Mouse (Mus musculus) hindbrain, embryonic 15.5 days (tissue): Measurements from ENCODE around the gene Mprip. TPM values are rescaled to one million over a fixed set of nuclear protein-coding genes. Genes with fewer than 3 reads are reported as not detected.
"Not testable (repeated sequence)": the region's sequence is repeated elsewhere in the genome, so short reads cannot be mapped to it uniquely, and the experiment has no call there.

Experiments used
- ATAC-seq: fragments of 200-750 bp; cut with Nextera tagmentation; 2 replicates; pipeline ENCODE4 v1.8.0; 2017; ENCODE audit warnings: low read depth, moderate number of reproducible peaks, moderate TSS enrichment; ENCODE audit not compliant: low FRiP score
- H3K27ac ChIP-seq: fragments of 300-500 bp; sonication (generic); replicated peaks from 2 replicates; pipeline ENCODE4 v1.5.1; 2015; ENCODE audit warnings: mild to moderate bottlenecking, inconsistent platforms
- H3K27me3 ChIP-seq: fragments of 300-500 bp; sonication (generic); 2 replicates; pipeline ENCODE4 v1.6.1; 2015; ENCODE audit warnings: control low read depth, inconsistent platforms
- H3K36me3 ChIP-seq: fragments of 300-500 bp; sonication (generic); 2 replicates; pipeline ENCODE4 v1.6.1; 2015; ENCODE audit warnings: control low read depth, inconsistent platforms
- H3K4me1 ChIP-seq: fragments of 300-500 bp; sonication (generic); replicated peaks from 2 replicates; pipeline ENCODE4 v1.6.1; 2015; ENCODE audit warnings: control low read depth, inconsistent platforms
- H3K4me2 ChIP-seq: fragments of 300-500 bp; sonication (generic); 2 replicates; pipeline ENCODE4 v1.6.1; 2015; ENCODE audit warnings: moderate library complexity, mild to moderate bottlenecking, inconsistent platforms
- H3K4me3 ChIP-seq: fragments of 300-500 bp; sonication (generic); 2 replicates; pipeline ENCODE4 v1.5.1; 2015; ENCODE audit warnings: mild to moderate bottlenecking, inconsistent platforms
- H3K9ac ChIP-seq: fragments of 300-500 bp; sonication (generic); 2 replicates; pipeline ENCODE4 v1.6.1; 2015; ENCODE audit warnings: inconsistent platforms
- H3K9me3 ChIP-seq: fragments of 300-500 bp; sonication (generic); 2 replicates; pipeline ENCODE4 v1.6.1; 2016; ENCODE audit warnings: control low read depth, inconsistent platforms
- whole genome bisulfite sequencing: fragments of 180-500 bp; shearing (Covaris S2); methylation state at CpG from one replicate; pipeline ENCODE4 v1.1.7; 2015; 5-methylcytosine and 5-hydroxymethylcytosine counted together
- polyA plus RNA-seq: library from polyadenylated mRNA; unstranded; fragments of >200 nt; fragmentation: Nextera tagmentation; extraction: Ambion mirVana; gene quantifications from 2 replicates; pipeline ENCODE4 v1.2.1, GENCODE M21; 2015

The Mprip gene
- polyA plus RNA-seq, 1 experiment from 2014 or later = 80.4 TPM

- Histone ChIP-seq H3K36me3 (no peaks in the 10 kb centered on the region), H3K27ac (peak overlapping the region; percentile 93), H3K27me3 (no peaks in the 10 kb centered on the region), H3K9me3 (no peaks in the 10 kb centered on the region), H3K4me3 (peak overlapping the region; percentile 77), H3K4me2 (peak overlapping the region; percentile 71), H3K9ac (peak overlapping the region; percentile 61), H3K4me1 (peaks cover 45% of the 10 kb centered on the region)
- WGBS = 1% methylated on average over 28 of the region's 28 CpGs
- no peak for ATAC-seq
Observed at GRCm38 (mm10) chr11:59661601-59662248, 620 bp downstream of the Mprip start.

DNA sequence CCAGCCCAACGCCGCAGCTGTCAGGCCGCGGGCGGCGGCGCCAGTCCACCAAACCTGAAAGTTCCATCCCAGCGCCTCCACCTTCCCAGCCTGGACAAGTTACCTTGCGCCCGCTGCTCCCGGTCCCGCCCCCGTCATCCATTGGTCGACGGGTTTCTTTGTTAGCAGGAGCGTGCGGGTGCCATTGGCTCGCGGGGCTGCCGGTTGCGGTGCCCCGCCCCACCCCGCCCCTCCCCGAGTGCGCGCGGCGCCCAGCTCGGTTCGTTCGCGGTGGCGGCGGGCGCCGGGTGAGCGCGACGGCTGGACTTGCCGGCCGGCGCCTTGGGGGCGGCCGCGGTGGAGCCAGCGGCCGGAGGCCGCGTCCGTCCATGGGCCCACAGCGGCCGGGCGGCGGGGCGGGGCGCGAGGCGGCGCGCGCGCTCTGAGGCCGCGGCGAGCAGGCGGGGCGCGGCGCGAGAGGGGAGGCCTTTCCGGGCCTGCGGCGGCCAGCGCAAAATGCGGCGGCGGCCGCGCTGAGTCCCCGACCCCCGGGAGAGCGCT lies 1.2 kb downstream of the Mprip start:
- peak; percentile 99 for ATAC-seq
- Histone ChIP-seq H3K36me3 (no peaks in the 10 kb centered on the region), H3K4me1 (peaks cover 50% of the 10 kb centered on the region), H3K9ac (peak overlapping the region; percentile 78), H3K27ac (peak overlapping the region; percentile 93), H3K4me3 (peak overlapping the region; percentile 77), H3K27me3 (no peaks in the 10 kb centered on the region), H3K9me3 (no peaks in the 10 kb centered on the region), H3K4me2 (peak overlapping the region; percentile 89)
- WGBS = 1% methylated on average over 46 of the region's 82 CpGs

GRCm38 (mm10) chr11:59662877-59663775 lies 2.0 kb downstream of the Mprip start:
- Histone ChIP-seq H3K27ac (peak overlapping the region; percentile 93), H3K9ac (peak overlapping the region; percentile 78), H3K4me1 (peaks cover 57% of the 10 kb centered on the region), H3K36me3 (no peaks in the 10 kb centered on the region), H3K4me2 (peak overlapping the region; percentile 89), H3K4me3 (peak overlapping the region; percentile 77), H3K27me3 (no peaks in the 10 kb centered on the region), H3K9me3 (no peaks in the 10 kb centered on the region)
- peak; percentile 14; the same call in 1 of the 2 replicates for ATAC-seq
- 4% methylated on average over 30 of the region's 30 CpGs for WGBS

- no peaks in the 10 kb centered on the region for H3K27me3 ChIP-seq
- peak overlapping the region; percentile 89 for H3K4me2 ChIP-seq
- H3K4me1 ChIP-seq = peaks cover 60% of the 10 kb centered on the region
- 25% methylated on average over 3 of the region's 3 CpGs for WGBS
- peak overlapping the region; percentile 77 for H3K4me3 ChIP-seq
- no peaks in the 10 kb centered on the region for H3K36me3 ChIP-seq
- H3K9me3 ChIP-seq = no peaks in the 10 kb centered on the region
- peak overlapping the region; percentile 93; the same call in 1 of the 2 replicates for H3K27ac ChIP-seq
- ATAC-seq = no peak
- H3K9ac ChIP-seq = peak overlapping the region; percentile 78
Observed at GRCm38 (mm10) chr11:59663776-59664320, 2.7 kb downstream of the Mprip start.

- WGBS = 35% methylated on average over 3 of the region's 3 CpGs
Observed at GRCm38 (mm10) chr11:59664818-59665217, 3.7 kb downstream of the Mprip start.

GRCm38 (mm10) chr11:59671049-59671693 lies 10.1 kb downstream of the Mprip start:
- no peak overlapping the region for H3K9ac ChIP-seq
- no peak overlapping the region for H3K4me3 ChIP-seq
- 81% methylated on average over 4 of the region's 4 CpGs for WGBS
- no peaks in the 10 kb centered on the region for H3K27me3 ChIP-seq
- no peaks in the 10 kb centered on the region for H3K9me3 ChIP-seq
- H3K4me2 ChIP-seq = no peak overlapping the region
- peaks cover 34% of the 10 kb centered on the region for H3K4me1 ChIP-seq
- no peaks in the 10 kb centered on the region for H3K36me3 ChIP-seq
- no peak overlapping the region for H3K27ac ChIP-seq
- no peak for ATAC-seq

More at GRCm38 (mm10) chr11:59664818-59665217, 3.7 kb downstream of the Mprip start:
- ATAC-seq = peak; percentile 9; the same call in 1 of the 2 replicates
- Histone ChIP-seq H3K4me3 (peak overlapping the region; percentile 77; the same call in 1 of the 2 replicates), H3K9me3 (no peaks in the 10 kb centered on the region), H3K36me3 (no peaks in the 10 kb centered on the region), H3K4me2 (peak overlapping the region; percentile 89), H3K27me3 (no peaks in the 10 kb centered on the region), H3K27ac (peak overlapping the region; percentile 64), H3K9ac (peak overlapping the region; percentile 25; the same call in 1 of the 2 replicates), H3K4me1 (peaks cover 60% of the 10 kb centered on the region)

DNA sequence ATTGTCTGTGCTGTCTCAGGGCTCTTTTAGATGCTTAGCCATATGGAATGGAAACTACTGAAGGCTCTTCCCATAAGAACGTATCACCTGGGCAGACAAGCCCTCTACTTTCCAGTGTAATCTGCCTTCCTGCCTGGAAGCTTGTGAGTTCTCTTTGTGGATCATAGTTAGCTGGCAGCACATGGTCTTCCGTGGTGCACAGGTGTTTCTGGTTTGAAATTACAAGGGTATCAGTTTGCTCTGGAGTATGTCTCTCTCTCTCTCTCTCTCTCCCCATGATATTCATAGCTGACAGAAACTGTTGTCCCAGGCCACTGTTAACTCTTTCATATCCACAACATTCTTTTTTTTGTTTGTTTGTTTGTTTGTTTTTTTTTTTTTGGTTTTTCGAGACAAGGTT lies 12.9 kb downstream of the Mprip start:
- no peaks in the 10 kb centered on the region for H3K9me3 ChIP-seq
- no peak overlapping the region for H3K4me2 ChIP-seq
- no peak overlapping the region for H3K9ac ChIP-seq
- H3K4me3 ChIP-seq = no peak overlapping the region
- no peaks in the 10 kb centered on the region for H3K27me3 ChIP-seq
- H3K36me3 ChIP-seq = no peaks in the 10 kb centered on the region
- H3K27ac ChIP-seq = no peak overlapping the region
- WGBS = 87% methylated on average over 3 of the region's 3 CpGs
- ATAC-seq = no peak
- peaks cover 14% of the 10 kb centered on the region for H3K4me1 ChIP-seq

DNA sequence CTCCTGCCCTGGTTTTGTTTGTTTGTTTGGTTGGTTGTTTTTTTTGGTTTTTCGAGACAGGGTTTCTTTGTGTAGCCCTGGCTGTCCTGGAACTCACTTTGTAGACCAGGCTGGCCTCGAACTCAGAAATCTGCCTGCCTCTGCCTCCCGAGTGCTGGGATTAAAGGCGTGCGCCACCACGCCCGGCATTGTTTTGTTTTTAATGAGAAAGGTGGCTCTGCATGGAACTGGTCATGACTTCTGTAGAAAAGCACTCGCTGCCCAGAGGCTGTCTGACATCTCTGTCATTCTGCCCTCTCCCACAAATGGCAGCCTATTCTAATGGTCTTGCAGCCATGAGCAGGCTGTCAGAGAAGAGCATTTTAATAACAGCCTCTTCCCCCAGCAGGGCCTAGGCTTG lies 13.6 kb downstream of the Mprip start:
- H3K27ac ChIP-seq, H3K36me3 ChIP-seq, H3K4me2 ChIP-seq, ATAC-seq, H3K9ac ChIP-seq, H3K4me3 ChIP-seq, H3K27me3 ChIP-seq, H3K9me3 ChIP-seq: not testable (repeated sequence)
- WGBS = 95% methylated on average over 8 of the region's 8 CpGs
- peaks cover 14% of the 10 kb centered on the region for H3K4me1 ChIP-seq

DNA sequence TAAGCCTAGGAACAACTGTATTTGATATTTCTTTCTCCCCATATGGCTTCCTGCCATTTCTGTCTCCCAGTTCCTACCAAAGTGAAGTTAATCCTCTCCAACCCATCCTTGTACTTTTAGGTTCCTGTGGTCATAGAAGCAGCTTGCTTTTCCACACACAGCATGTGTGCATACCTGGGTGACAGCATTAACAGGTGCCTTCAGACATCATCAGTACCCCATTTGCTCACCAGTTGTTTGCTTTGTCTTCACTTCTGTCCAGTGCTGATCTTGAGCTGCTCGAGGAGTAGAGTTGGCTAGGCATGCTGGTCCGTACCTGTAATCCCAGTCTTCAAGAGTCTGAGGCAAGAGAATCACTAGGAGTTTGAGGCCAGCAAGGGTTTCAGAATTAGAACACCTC lies 16.7 kb downstream of the Mprip start:
- no peaks in the 10 kb centered on the region for H3K4me1 ChIP-seq
- ATAC-seq = no peak
- H3K9ac ChIP-seq = no peak overlapping the region
- 93% methylated on average over 2 of the region's 2 CpGs for WGBS
- no peaks in the 10 kb centered on the region for H3K27me3 ChIP-seq
- H3K9me3 ChIP-seq = no peaks in the 10 kb centered on the region
- no peaks in the 10 kb centered on the region for H3K36me3 ChIP-seq
- no peak overlapping the region for H3K4me3 ChIP-seq
- no peak overlapping the region for H3K4me2 ChIP-seq
- no peak overlapping the region for H3K27ac ChIP-seq

GRCm38 (mm10) chr11:59678693-59679092 lies 17.6 kb downstream of the Mprip start:
- 98% methylated on average over 2 of the region's 2 CpGs for WGBS
- no peak overlapping the region for H3K4me3 ChIP-seq
- no peaks in the 10 kb centered on the region for H3K9me3 ChIP-seq
- no peaks in the 10 kb centered on the region for H3K4me1 ChIP-seq
- H3K27ac ChIP-seq = no peak overlapping the region
- no peak overlapping the region for H3K9ac ChIP-seq
- ATAC-seq = no peak
- no peaks in the 10 kb centered on the region for H3K27me3 ChIP-seq
- H3K36me3 ChIP-seq = no peaks in the 10 kb centered on the region
- no peak overlapping the region for H3K4me2 ChIP-seq

DNA sequence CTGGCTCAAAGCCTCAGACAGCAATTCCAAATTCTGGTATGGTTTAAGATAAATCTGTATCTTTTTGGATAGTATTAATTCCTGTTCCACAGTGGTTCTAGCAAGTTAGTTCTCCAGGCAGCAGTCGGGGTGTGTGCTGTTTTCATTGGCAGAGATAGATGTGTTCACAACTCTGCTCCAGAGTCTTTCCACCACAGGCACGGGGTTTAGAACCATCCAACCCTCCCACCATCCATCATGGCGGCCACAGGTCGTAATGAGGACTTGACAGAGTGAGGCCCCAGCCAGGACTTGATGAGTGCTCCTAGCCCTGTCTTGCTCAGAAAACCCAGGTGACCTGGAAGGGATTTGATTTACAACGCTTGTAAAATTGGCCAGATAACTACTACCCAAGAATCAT lies 19.0 kb downstream of the Mprip start:
- 90% methylated on average over 5 of the region's 5 CpGs for WGBS
- Histone ChIP-seq H3K4me1 (no peaks in the 10 kb centered on the region), H3K4me2 (no peak overlapping the region), H3K27me3 (no peaks in the 10 kb centered on the region), H3K9me3 (no peaks in the 10 kb centered on the region), H3K9ac (no peak overlapping the region), H3K27ac (no peak overlapping the region), H3K4me3 (no peak overlapping the region), H3K36me3 (no peaks in the 10 kb centered on the region)
- ATAC-seq = no peak
